Mouse (Mus musculus) thymus, adult 2 months (tissue): ENCODE data around the gene Arl2bp. TPM values are rescaled to one million over a fixed set of nuclear protein-coding genes. Genes with fewer than 3 reads are reported as not detected.

Source experiments
- DNase-seq: peaks from one replicate; pipeline ENCODE4 v3.0.0; 2021
- H3K27ac ChIP-seq: fragments of 200-500 bp; 2 replicates; pipeline ENCODE4 v1.5.1; 2012; ENCODE audit warnings: low read length, control low read depth; ENCODE audit not compliant: control insufficient read depth, insufficient read depth
- H3K27me3 ChIP-seq: fragments of 200-500 bp; 2 replicates; pipeline ENCODE4 v1.6.1; 2012; ENCODE audit warnings: mild to moderate bottlenecking, low read length, moderate library complexity, mixed read lengths; ENCODE audit not compliant: control insufficient read depth, insufficient read depth
- H3K36me3 ChIP-seq: fragments of 200-500 bp; 2 replicates; pipeline ENCODE4 v1.6.1; 2012; ENCODE audit warnings: mild to moderate bottlenecking, low read length, moderate library complexity; ENCODE audit not compliant: control insufficient read depth, insufficient read depth
- H3K4me1 ChIP-seq: fragments of 200-500 bp; replicated peaks from 2 replicates; pipeline ENCODE4 v1.6.1; 2012; ENCODE audit warnings: low read length; ENCODE audit not compliant: control insufficient read depth, insufficient read depth
- H3K4me3 ChIP-seq: fragments of 200-500 bp; 2 replicates; pipeline ENCODE4 v1.5.1; 2012; ENCODE audit warnings: mild to moderate bottlenecking, low read length, control low read depth, moderate library complexity; ENCODE audit not compliant: control insufficient read depth, insufficient read depth
- CTCF ChIP-seq: fragments of 200-500 bp; IDR thresholded peaks from 2 replicates; pipeline ENCODE4 v1.5.1; 2012; ENCODE audit warnings: mild to moderate bottlenecking, control low read depth, low read length, moderate library complexity, borderline replicate concordance; ENCODE audit not compliant: control insufficient read depth, poor library complexity, insufficient read depth; ENCODE audit errors: extremely low read depth
- POLR2A ChIP-seq: fragments of 200-500 bp; IDR thresholded peaks from 2 replicates; pipeline ENCODE4 v1.6.1; 2012; ENCODE audit warnings: mild to moderate bottlenecking, low read length, control low read depth, moderate library complexity; ENCODE audit not compliant: control insufficient read depth, poor library complexity, insufficient read depth; ENCODE audit errors: extremely low read depth
- WGBS: fragments of 180-500 bp; shearing (Covaris S2); methylation state at CpG from one replicate; pipeline ENCODE4 v1.1.7; 2018; 5-methylcytosine and 5-hydroxymethylcytosine counted together
- polyA plus RNA-seq: library from polyadenylated mRNA; depleted of rRNA; stranded (reverse); fragments of >200 nt; gene quantifications from 2 replicates; pipeline ENCODE4 v1.2.3, GENCODE M21; 2012; rRNA removed

Arl2bp gene
- polyA plus RNA-seq, 1 experiment: 76.7 TPM

DNA sequence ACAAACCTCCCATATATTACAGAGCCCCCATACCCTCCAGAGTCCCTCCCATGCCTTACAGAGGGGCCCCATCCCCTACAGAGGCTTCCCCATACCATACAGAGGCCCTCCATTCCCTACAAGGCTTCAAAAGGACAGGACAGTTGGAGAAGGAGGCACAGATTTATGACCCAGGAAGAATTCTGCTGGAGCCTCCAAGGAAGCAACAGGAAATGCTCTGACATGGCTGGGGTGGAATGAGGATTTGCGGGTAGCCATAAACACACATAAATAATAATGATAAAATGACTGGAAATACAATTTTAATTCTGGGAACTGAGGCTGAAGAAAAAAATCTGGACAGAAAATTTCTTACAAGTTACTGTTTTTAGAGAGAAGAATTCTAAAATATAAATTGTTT, 50.4 kb downstream of the Arl2bp start:
- Histone ChIP-seq H3K36me3 (no peaks in the 10 kb centered on the region), H3K27me3 (no peaks in the 10 kb centered on the region), H3K27ac (no peak overlapping the region), H3K4me1 (no peaks in the 10 kb centered on the region), H3K4me3 (no peak overlapping the region)
- WGBS: 98% methylated on average over 1 of the region's 1 CpGs
- no peak for DNase-seq
- no peak for TF ChIP-seq POLR2A
- no peak for TF ChIP-seq CTCF

Other genes starting within 250 kb of the Arl2bp start
- 56.8 and 57.5 TPM in 2 replicates for gene Nlrc5, start 232.2 kb upstream of the Arl2bp start, polyA plus RNA-seq
- gene Cpne2, start 133.6 kb upstream of the Arl2bp start, polyA plus RNA-seq: 28.1 and 35.3 TPM in 2 replicates
- 13.6 and 14.9 TPM in 2 replicates for gene Rspry1, start 64.7 kb upstream of the Arl2bp start, polyA plus RNA-seq
- gene Fam192a, start 64.6 kb upstream of the Arl2bp start, polyA plus RNA-seq: 28.3 and 31.5 TPM in 2 replicates
- 1.2 and 2.2 TPM in 2 replicates for gene Pllp, start 29.7 kb downstream of the Arl2bp start, polyA plus RNA-seq
- 109 and 122 TPM in 2 replicates for gene Ccl22, start 79.0 kb downstream of the Arl2bp start, polyA plus RNA-seq
- gene Cx3cl1, start 105.4 kb downstream of the Arl2bp start, polyA plus RNA-seq: 31.0 and 33.8 TPM in 2 replicates
- gene Ccl17, start 143.9 kb downstream of the Arl2bp start, polyA plus RNA-seq: 8.0 and 15.7 TPM in 2 replicates
- 166 and 176 TPM in 2 replicates for gene Coq9, start 171.7 kb downstream of the Arl2bp start, polyA plus RNA-seq
- gene Ciapin1, start 171.8 kb downstream of the Arl2bp start, polyA plus RNA-seq: 49.2 and 53.5 TPM in 2 replicates
- gene Polr2c, start 190.8 kb downstream of the Arl2bp start, polyA plus RNA-seq: 146 and 160 TPM in 2 replicates
- 3.1 and 4.9 TPM in 2 replicates for gene Dok4, start 209.7 kb downstream of the Arl2bp start, polyA plus RNA-seq